Mouse (Mus musculus) liver, embryonic 14.5 days (tissue): ENCODE measurements around the gene Plekha7. TPM values are rescaled to one million over a fixed set of nuclear protein-coding genes. Genes with fewer than 3 reads are reported as not detected.

Experiments used
- ATAC-seq: fragments of 200-750 bp; cut with Nextera tagmentation; 2 replicates; pipeline ENCODE4 v1.8.0; 2017; ENCODE audit warnings: moderate number of reproducible peaks, mild to moderate bottlenecking, moderate library complexity; ENCODE audit not compliant: insufficient read depth
- DNase-seq, 3 experiments: peaks; one replicate each; pipeline ENCODE4 v3.0.0-alpha.2; 2012 to 2013; ENCODE audit warnings: low read depth in 3 of 3, low spot score in 3 of 3
- H3K27ac ChIP-seq: fragments of 300-500 bp; sonication (generic); 2 replicates; pipeline ENCODE4 v1.5.1; 2014; ENCODE audit warnings: moderate library complexity, mild to moderate bottlenecking, control low read depth, inconsistent platforms
- H3K27me3 ChIP-seq: fragments of 300-500 bp; sonication (generic); 2 replicates; pipeline ENCODE4 v1.6.1; 2014; ENCODE audit warnings: mild to moderate bottlenecking, low read length, moderate library complexity; ENCODE audit not compliant: control insufficient read depth, insufficient read depth
- H3K36me3 ChIP-seq: fragments of 300-500 bp; sonication (generic); replicated peaks from 2 replicates; pipeline ENCODE4 v1.6.1; 2014; ENCODE audit warnings: low read depth; ENCODE audit not compliant: control insufficient read depth, insufficient read depth
- H3K4me1 ChIP-seq, 2 experiments: fragments of 200-500 bp in 1 of 2; fragments of 300-500 bp in 1 of 2; sonication (generic) in 1 of 2; replicated peaks; 2 replicates each; pipeline ENCODE4 v1.6.1; 2012 to 2014; ENCODE audit warnings: antibody characterized with exemption in 1 of 2, inconsistent platforms in 1 of 2, low read length in 1 of 2; ENCODE audit not compliant: control insufficient read depth in 2 of 2, insufficient read depth in 2 of 2
- H3K4me2 ChIP-seq: fragments of 300-500 bp; sonication (generic); 2 replicates; pipeline ENCODE4 v1.6.1; 2014; ENCODE audit warnings: low read depth, mild to moderate bottlenecking, control low read depth, moderate library complexity
- H3K4me3 ChIP-seq, 2 experiments: fragments of 200-500 bp in 1 of 2; fragments of 300-500 bp in 1 of 2; sonication (generic) in 1 of 2; 2 replicates each; pipeline ENCODE4 v1.5.1; 2012 to 2014; ENCODE audit warnings: low read depth in 2 of 2, low read length in 2 of 2, mild to moderate bottlenecking in 2 of 2, control low read depth in 1 of 2, inconsistent platforms in 1 of 2, moderate library complexity in 1 of 2; ENCODE audit not compliant: insufficient read depth in 1 of 2
- H3K9ac ChIP-seq: fragments of 300-500 bp; sonication (generic); replicated peaks from 2 replicates; pipeline ENCODE4 v1.6.1; 2014; ENCODE audit warnings: mild to moderate bottlenecking, control low read depth, moderate library complexity
- H3K9me3 ChIP-seq: fragments of 300-500 bp; sonication (generic); 2 replicates; pipeline ENCODE4 v1.6.1; 2016; ENCODE audit warnings: low read length, mixed read lengths; ENCODE audit not compliant: control insufficient read depth
- CTCF ChIP-seq: IDR thresholded peaks from 2 replicates; pipeline ENCODE4 v1.5.1; 2016; ENCODE audit warnings: antibody characterized with exemption, low read depth, control low read depth
- EP300 ChIP-seq: IDR thresholded peaks from 2 replicates; pipeline ENCODE4 v1.6.1; 2016; ENCODE audit warnings: antibody characterized with exemption, low read depth
- WGBS: fragments of 180-500 bp; shearing (Covaris S2); extraction: QIAGEN DNeasy Blood & Tissue Kit; methylation state at CpG from one replicate; pipeline ENCODE4 v1.1.7; 2014; ENCODE audit not compliant: insufficient replicate concordance; 5-methylcytosine and 5-hydroxymethylcytosine counted together
- polyA plus RNA-seq, 2 experiments: library from polyadenylated mRNA; depleted of rRNA in 1 of 2; stranded (reverse) in 1 of 2; unstranded in 1 of 2; fragments of >200 nt; fragmentation: Nextera tagmentation in 1 of 2; extraction: Ambion mirVana in 1 of 2; gene quantifications; 2 replicates each; pipeline versions ENCODE4 v1.2.1 to v1.2.3; 2012 to 2014

Gene Plekha7
- polyA plus RNA-seq, 2 experiments = 1.5 to 2.1 TPM

DNA sequence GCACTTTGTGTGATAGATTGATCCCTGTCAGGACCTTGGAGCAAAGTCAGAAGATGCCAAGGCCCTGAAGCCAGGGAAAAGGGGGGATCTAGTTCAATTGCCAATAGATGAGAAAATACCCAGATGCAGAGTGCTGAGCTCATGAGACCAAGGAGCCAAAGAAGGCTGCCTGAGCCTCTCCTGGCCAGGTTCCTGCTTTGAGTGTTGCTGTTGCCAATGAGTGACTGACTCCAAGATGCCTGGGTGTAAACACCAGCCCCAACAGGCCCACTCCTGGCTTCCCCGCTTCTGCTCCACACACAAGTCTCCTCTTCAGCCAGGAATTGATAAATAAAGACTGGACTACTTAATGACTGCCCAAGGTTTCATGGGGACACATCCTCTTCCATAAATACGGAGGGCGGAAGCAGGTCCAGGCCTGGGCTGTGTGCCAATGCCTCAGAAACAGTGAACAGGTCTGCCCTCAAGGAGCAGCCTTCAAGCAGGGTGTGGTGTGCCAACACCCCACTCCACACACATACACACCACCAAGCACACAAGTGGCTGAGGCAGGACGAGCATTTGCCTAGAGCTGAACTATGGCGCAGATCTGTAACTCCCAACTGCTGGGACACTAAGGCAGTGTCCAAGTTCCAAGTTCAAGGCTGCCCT, 6.4 kb downstream of the Plekha7 start:
- no peak overlapping the region for H3K4me3 ChIP-seq
- H3K9ac ChIP-seq = no peak overlapping the region
- no peaks in the 10 kb centered on the region for H3K9me3 ChIP-seq
- WGBS = 78% methylated on average over 5 of the region's 5 CpGs
- H3K4me1 ChIP-seq = peaks cover 0 to 4% of the 10 kb centered on the region in 2 experiments; a peak in 1 of 4 replicates
- DNase-seq (no peak), ATAC-seq (no peak)
- H3K27me3 ChIP-seq = peaks cover 7% of the 10 kb centered on the region
- TF ChIP-seq CTCF (no peak), EP300 (no peak)
- H3K27ac ChIP-seq = no peak overlapping the region
- H3K4me2 ChIP-seq = no peak overlapping the region
- no peaks in the 10 kb centered on the region for H3K36me3 ChIP-seq

DNA sequence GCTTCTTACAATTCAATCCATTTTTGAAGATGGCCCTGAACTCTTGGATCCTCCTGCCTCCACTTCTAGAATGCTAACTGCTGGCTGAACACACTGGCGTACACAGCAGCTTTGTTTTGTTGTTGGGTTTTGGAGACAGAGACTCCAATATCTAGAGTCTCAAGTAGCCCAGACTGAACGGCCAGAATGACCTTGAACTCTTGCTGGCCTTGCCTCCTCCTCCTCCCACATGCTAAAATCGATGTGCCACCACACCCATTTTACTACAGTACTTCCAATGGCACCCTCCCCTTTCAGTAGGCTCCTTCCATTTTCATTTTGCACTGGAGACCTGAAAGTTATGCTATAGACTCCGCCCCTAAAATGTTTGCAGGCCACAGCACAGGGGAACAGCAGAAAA, 7.0 kb downstream of the Plekha7 start:
- Histone ChIP-seq H3K9me3 (no peaks in the 10 kb centered on the region), H3K27ac (no peak overlapping the region), H3K4me2 (no peak overlapping the region), H3K4me1 (peaks cover 0 to 4% of the 10 kb centered on the region in 2 experiments; a peak in 1 of 4 replicates), H3K4me3 (no peak overlapping the region), H3K9ac (no peak overlapping the region), H3K36me3 (no peaks in the 10 kb centered on the region), H3K27me3 (peaks cover under 1% of the 10 kb centered on the region)
- ATAC-seq (no peak), DNase-seq (no peak)
- TF ChIP-seq EP300 (no peak), CTCF (no peak)
- WGBS = 41% methylated on average over 4 of the region's 4 CpGs

- Histone ChIP-seq H3K36me3 (no peaks in the 10 kb centered on the region), H3K9me3 (no peaks in the 10 kb centered on the region), H3K4me3 (no peak overlapping the region), H3K4me1 (peaks cover 0 to 4% of the 10 kb centered on the region in 2 experiments; a peak in 1 of 4 replicates), H3K4me2 (no peak overlapping the region), H3K9ac (no peak overlapping the region), H3K27ac (no peak overlapping the region), H3K27me3 (no peaks in the 10 kb centered on the region)
- no peak for ATAC-seq
- DNase-seq = no peak
- WGBS = 71% methylated on average over 2 of the region's 2 CpGs
- TF ChIP-seq EP300 = no peak
- no peak for TF ChIP-seq CTCF
These were observed 9.3 kb downstream of the Plekha7 start for GRCm38 (mm10) chr7:116298851-116299250.

DNA sequence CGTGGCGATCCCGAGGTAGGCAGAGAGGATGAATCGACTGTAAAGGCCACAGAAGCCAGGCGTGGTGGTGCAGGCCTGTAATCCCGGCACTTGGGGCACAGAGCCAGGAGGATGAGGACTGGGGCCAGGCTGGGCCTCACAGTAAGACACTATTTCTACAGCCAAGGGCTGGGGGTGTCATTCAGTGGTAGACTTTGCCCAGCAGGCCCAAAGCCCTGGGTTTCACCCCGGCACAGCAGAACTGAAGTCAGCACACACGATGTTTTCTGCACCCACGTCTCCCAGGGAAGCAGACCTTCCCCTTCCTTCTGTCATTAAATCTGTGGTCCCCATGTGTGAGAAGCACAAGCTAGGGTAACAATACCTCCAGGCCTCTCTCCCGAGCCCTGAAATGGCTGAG, 9.8 kb downstream of the Plekha7 start:
- no peak overlapping the region for H3K4me2 ChIP-seq
- no peak overlapping the region for H3K4me3 ChIP-seq
- H3K9ac ChIP-seq = no peak overlapping the region
- DNase-seq = no peak
- H3K9me3 ChIP-seq = no peaks in the 10 kb centered on the region
- no peaks in the 10 kb centered on the region for H3K27me3 ChIP-seq
- H3K36me3 ChIP-seq = no peaks in the 10 kb centered on the region
- TF ChIP-seq CTCF = no peak
- no peak for TF ChIP-seq EP300
- 67% methylated on average over 10 of the region's 10 CpGs for WGBS
- no peak overlapping the region for H3K27ac ChIP-seq
- H3K4me1 ChIP-seq = peaks cover 0 to 4% of the 10 kb centered on the region in 2 experiments; a peak in 1 of 4 replicates
- ATAC-seq = no peak

DNA sequence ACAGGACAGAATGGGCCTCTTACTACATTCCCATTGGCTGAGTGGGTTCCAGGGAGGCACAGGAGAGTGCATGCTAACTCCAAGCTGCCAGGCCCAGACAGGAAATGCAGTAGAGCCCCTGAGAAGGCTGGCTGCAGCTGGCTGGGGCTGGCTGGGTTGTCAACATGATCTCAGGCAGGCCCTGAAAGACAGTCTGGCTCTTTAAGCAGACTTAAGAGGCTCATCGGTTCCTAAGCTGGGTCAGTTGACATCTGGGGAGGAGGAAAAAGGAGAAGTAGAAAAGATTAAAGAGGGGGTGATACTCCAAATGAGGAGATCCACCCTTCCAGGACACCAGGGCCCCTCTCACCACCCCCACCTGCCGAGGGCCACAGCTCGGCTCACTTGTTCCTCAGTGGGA, 13.2 kb downstream of the Plekha7 start:
- no peaks in the 10 kb centered on the region for H3K27me3 ChIP-seq
- WGBS = 18% methylated on average over 3 of the region's 3 CpGs
- ATAC-seq = no peak
- peaks cover 0 to 2% of the 10 kb centered on the region in 2 experiments; a peak in 1 of 4 replicates for H3K4me1 ChIP-seq
- H3K9ac ChIP-seq = no peak overlapping the region
- no peaks in the 10 kb centered on the region for H3K36me3 ChIP-seq
- DNase-seq = no peak
- H3K4me2 ChIP-seq = no peak overlapping the region
- TF ChIP-seq EP300 (no peak), CTCF (no peak)
- no peak overlapping the region for H3K4me3 ChIP-seq
- no peak overlapping the region for H3K27ac ChIP-seq
- H3K9me3 ChIP-seq = no peaks in the 10 kb centered on the region
